Mouse (Mus musculus) stomach, embryonic 15.5 days (tissue): ENCODE measurements around the gene Clec18a. TPM values are rescaled to one million over a fixed set of nuclear protein-coding genes. Genes with fewer than 3 reads are reported as not detected.
A peak's percentile ranks its signal among the peaks of the same experiment; 100 is the strongest.
"Not testable (repeated sequence)": the region's sequence is repeated elsewhere in the genome, so short reads cannot be mapped to it uniquely, and the experiment has no call there.

Source experiments
- ATAC-seq: fragments of 200-750 bp; cut with Nextera tagmentation; 2 replicates; pipeline ENCODE4 v1.8.0; 2017; ENCODE audit warnings: low read depth, moderate number of reproducible peaks, moderate TSS enrichment; ENCODE audit not compliant: insufficient read depth, low FRiP score
- H3K27ac ChIP-seq: fragments of 300-500 bp; sonication (generic); 2 replicates; pipeline ENCODE4 v1.5.1; 2015; ENCODE audit warnings: mild to moderate bottlenecking, inconsistent platforms
- H3K27me3 ChIP-seq: fragments of 300-500 bp; sonication (generic); replicated peaks from 2 replicates; pipeline ENCODE4 v1.6.1; 2015; ENCODE audit warnings: inconsistent platforms
- H3K36me3 ChIP-seq: fragments of 300-500 bp; sonication (generic); 2 replicates; pipeline ENCODE4 v1.6.1; 2015; ENCODE audit warnings: inconsistent platforms
- H3K4me1 ChIP-seq: fragments of 300-500 bp; sonication (generic); 2 replicates; pipeline ENCODE4 v1.6.1; 2015; ENCODE audit warnings: inconsistent platforms
- H3K4me2 ChIP-seq: fragments of 300-500 bp; sonication (generic); 2 replicates; pipeline ENCODE4 v1.6.1; 2015; ENCODE audit warnings: mild to moderate bottlenecking, inconsistent platforms
- H3K4me3 ChIP-seq: fragments of 300-500 bp; sonication (generic); replicated peaks from 2 replicates; pipeline ENCODE4 v1.5.1; 2015; ENCODE audit warnings: inconsistent platforms
- H3K9ac ChIP-seq: fragments of 300-500 bp; sonication (generic); 2 replicates; pipeline ENCODE4 v1.6.1; 2015; ENCODE audit warnings: inconsistent platforms
- H3K9me3 ChIP-seq: fragments of 300-500 bp; sonication (generic); 2 replicates; pipeline ENCODE4 v1.6.1; 2016; ENCODE audit warnings: inconsistent platforms
- WGBS: fragments of 180-500 bp; shearing (Covaris S2); methylation state at CpG from one replicate; pipeline ENCODE4 v1.1.7; 2015; 5-methylcytosine and 5-hydroxymethylcytosine counted together
- microRNA-seq: library from miRNA; unstranded; fragments of <30 nt; microRNA quantifications from one replicate; pipeline ENCODE4, GENCODE M21; 2016
- polyA plus RNA-seq: library from polyadenylated mRNA; unstranded; fragments of >200 nt; fragmentation: Nextera tagmentation; extraction: Ambion mirVana; gene quantifications from 2 replicates; pipeline ENCODE4 v1.2.1, GENCODE M21; 2015

The Clec18a gene
- polyA plus RNA-seq, 1 experiment from 2014 or later, result not detected

DNA sequence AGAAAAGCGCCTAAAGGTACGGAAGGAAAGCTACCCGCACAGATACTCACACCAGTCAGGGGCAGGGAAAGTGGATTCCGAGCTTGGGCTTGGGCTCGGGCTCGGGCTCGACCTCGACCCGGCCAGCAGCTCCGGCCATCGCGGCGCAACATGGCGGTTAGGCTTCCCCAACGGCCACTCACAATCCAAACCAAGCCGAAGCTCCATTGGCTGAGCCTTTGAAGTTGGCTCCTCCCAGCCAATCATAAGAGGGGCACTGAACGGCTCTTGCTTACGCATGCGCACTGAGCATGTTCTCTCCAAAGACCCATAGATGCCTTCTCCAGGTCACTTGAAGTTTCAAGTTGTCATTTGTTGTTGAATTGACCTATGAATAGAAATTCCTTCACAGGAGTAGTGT lies 60.7 kb downstream of the Clec18a start, which contains the start of gene Ddx19b:
Ddx19b (minus strand) TSS at position 180 of the 400 bp plus-strand sequence.
- Histone ChIP-seq H3K4me1 (peaks cover 20% of the 10 kb centered on the region), H3K9ac (no peak within 1 kb of the TSS), H3K27me3 (0 out of 2 replicates have a peak, but pooled peaks cover 3% of the 10 kb centered on the region), H3K27ac (no peak within 1 kb of the TSS), H3K36me3 (peaks cover 5% of the 10 kb centered on the region; the same call in 1 of the 2 replicates), H3K4me3 (no peak within 1 kb of the TSS), H3K4me2 (no peak within 1 kb of the TSS), H3K9me3 (no peaks in the 10 kb centered on the region)
- ATAC-seq, result no peak
- WGBS, result 94% methylated on average over 19 of the region's 19 CpGs

DNA sequence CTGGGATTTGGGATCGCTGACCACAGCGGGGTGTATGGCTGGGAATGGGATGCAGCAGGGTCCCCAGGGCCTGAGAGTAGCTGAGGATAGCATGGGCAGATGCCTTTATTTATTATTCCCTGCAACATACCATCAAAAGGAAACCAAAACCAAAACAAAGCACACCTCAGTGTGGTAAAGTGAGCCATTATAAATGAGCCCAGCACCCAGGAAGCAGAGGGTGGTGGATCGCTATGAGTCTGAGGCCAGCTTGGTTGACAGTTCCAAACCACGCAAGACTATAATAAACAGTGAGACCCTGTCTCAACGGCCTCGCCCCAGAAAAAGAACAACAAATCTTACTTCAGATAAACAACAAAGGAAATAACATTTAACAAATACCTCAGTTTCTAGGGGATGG lies 62.2 kb downstream of the Clec18a start:
- no peak overlapping the region for H3K9ac ChIP-seq
- WGBS, result 67% methylated on average over 6 of the region's 6 CpGs
- no peak for ATAC-seq
- peaks cover 13% of the 10 kb centered on the region for H3K4me1 ChIP-seq
- H3K4me3 ChIP-seq, result no peak overlapping the region
- no peak overlapping the region for H3K27ac ChIP-seq
- no peaks in the 10 kb centered on the region for H3K9me3 ChIP-seq
- H3K4me2 ChIP-seq, result no peak overlapping the region
- no peaks in the 10 kb centered on the region for H3K36me3 ChIP-seq
- 0 out of 2 replicates have a peak, but pooled peaks cover 3% of the 10 kb centered on the region for H3K27me3 ChIP-seq

- H3K9me3 ChIP-seq, result no peaks in the 10 kb centered on the region
- H3K4me1 ChIP-seq, result peaks cover 8% of the 10 kb centered on the region
- H3K9ac ChIP-seq, result no peak overlapping the region
- H3K27me3 ChIP-seq, result 0 out of 2 replicates have a peak, but pooled peaks cover 3% of the 10 kb centered on the region
- H3K4me2 ChIP-seq, result no peak overlapping the region
- no peak overlapping the region for H3K27ac ChIP-seq
- H3K4me3 ChIP-seq, result no peak overlapping the region
- 49% methylated on average over 4 of the region's 4 CpGs for WGBS
- H3K36me3 ChIP-seq, result no peaks in the 10 kb centered on the region
- ATAC-seq, result no peak
Observed at GRCm38 (mm10) chr8:111029589-111029988, 62.6 kb downstream of the Clec18a start.

DNA sequence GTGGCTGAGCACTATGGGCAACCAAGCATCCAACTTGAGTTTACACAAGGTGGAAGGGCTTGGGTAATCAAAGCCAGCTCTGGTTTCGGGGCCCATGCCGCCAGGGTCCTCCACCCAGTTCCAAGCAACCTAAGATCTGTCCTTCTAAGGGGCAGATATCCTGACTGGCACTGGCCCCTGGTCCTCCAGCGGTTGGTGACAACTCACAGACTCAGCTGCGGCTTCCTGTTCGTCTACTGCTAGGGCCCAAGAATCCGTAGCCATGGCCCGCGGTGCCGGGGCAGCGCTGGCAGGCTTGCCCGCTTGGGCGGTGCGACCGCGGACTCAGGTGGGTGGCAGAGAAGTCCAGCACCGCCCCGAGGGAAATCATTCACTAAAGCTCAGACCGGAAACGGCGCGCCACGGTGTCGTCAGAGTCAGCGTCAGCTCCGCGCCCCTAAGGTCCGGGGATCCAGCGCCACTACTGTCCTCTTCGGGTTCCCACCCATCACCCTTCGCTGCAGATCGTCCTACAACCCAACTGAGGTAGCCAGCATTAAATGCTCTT lies 64.8 kb downstream of the Clec18a start:
- 0% methylated on average over 31 of the region's 31 CpGs for WGBS
- H3K36me3 ChIP-seq, result no peaks in the 10 kb centered on the region
- H3K4me3 ChIP-seq, result peak overlapping the region; percentile 53
- 0 out of 2 replicates have a peak, but pooled peaks cover 3% of the 10 kb centered on the region for H3K27me3 ChIP-seq
- H3K27ac ChIP-seq, result peak overlapping the region; percentile 26; the same call in 1 of the 2 replicates
- no peaks in the 10 kb centered on the region for H3K9me3 ChIP-seq
- ATAC-seq, result peak; percentile 94
- peak overlapping the region; percentile 75 for H3K4me2 ChIP-seq
- H3K4me1 ChIP-seq, result no peaks in the 10 kb centered on the region
- H3K9ac ChIP-seq, result peak overlapping the region; percentile 30; the same call in 1 of the 2 replicates

- H3K4me1 ChIP-seq, H3K4me3 ChIP-seq, H3K27me3 ChIP-seq, H3K27ac ChIP-seq, H3K9ac ChIP-seq, H3K4me2 ChIP-seq, H3K9me3 ChIP-seq, H3K36me3 ChIP-seq, ATAC-seq: not testable (repeated sequence)
- WGBS, result 85% methylated on average over 2 of the region's 2 CpGs
Observed at GRCm38 (mm10) chr8:111026609-111027008, 65.6 kb downstream of the Clec18a start.

DNA sequence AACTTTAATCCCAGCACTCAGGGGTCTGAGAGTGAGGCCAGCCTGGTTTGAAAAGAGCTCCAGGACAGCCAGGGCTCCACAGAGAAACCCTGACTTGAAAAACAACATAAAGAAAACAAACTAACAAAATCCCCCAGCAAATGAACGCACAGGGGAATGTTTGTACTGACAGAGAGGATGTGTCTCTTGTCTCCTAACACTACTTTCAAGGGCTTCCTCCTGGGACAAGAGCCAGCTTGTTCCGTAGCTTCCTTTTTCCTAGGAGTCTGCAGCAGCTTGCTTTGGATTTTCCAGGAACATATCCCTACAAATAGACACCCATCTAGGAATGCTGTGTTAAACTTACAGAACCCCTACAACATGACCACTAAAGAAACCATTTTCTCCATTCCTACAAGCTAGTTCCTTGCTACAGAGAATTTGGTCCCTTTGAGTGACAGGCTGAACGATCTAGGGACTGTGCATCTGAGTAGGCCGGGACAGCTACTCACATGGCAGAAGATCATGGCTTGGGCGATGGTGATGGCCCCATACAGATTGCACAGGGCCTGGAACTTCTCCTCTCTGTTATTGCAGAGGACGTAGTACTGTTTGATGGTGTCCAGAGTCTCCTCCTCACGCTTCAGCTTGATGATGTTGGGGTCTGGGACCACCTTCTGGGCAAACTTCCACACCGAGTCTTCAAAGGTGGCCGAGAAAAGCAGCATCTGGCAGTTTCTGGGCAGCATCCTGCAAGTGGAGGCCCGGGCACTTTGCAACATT lies 81.8 kb downstream of the Clec18a start:
- H3K27ac ChIP-seq, ATAC-seq, H3K4me1 ChIP-seq, H3K4me2 ChIP-seq, H3K27me3 ChIP-seq, H3K9me3 ChIP-seq, H3K4me3 ChIP-seq, H3K9ac ChIP-seq: not testable (repeated sequence)
- peaks cover 25% of the 10 kb centered on the region for H3K36me3 ChIP-seq
- WGBS, result 86% methylated on average over 9 of the region's 10 CpGs

Small RNAs within 50 kb of the gene (microRNA-seq; reads per million reads assigned to microRNA genes)
- not detected for gene Gm24103
- 1.4 reads per million for gene Mir3473d

Other genes starting within 250 kb of the Clec18a start
- 65.0 and 73.1 TPM in 2 replicates for gene Cog4, start 245.8 kb downstream of the Clec18a start, polyA plus RNA-seq
- 122 and 127 TPM in 2 replicates for gene Sf3b3, start 245.6 kb downstream of the Clec18a start, polyA plus RNA-seq
- gene Fuk, start 189.9 kb downstream of the Clec18a start, polyA plus RNA-seq, result 10.6 and 11.4 TPM in 2 replicates
- 17.1 and 17.6 TPM in 2 replicates for gene St3gal2, start 172.5 kb downstream of the Clec18a start, polyA plus RNA-seq
- gene Ddx19a, start 94.6 kb downstream of the Clec18a start, polyA plus RNA-seq, result 11.8 and 12.9 TPM in 2 replicates
- gene Ddx19b, start 60.7 kb downstream of the Clec18a start, polyA plus RNA-seq, result 6.4 and 6.9 TPM in 2 replicates
- 51.1 and 52.4 TPM in 2 replicates for gene Aars, start 59.3 kb downstream of the Clec18a start, polyA plus RNA-seq
- gene Exosc6, start 36.1 kb downstream of the Clec18a start, polyA plus RNA-seq, result 17.7 and 20.5 TPM in 2 replicates
- 8.6 and 9.6 TPM in 2 replicates for gene Pdpr, start 2.2 kb upstream of the Clec18a start, polyA plus RNA-seq
- 63.4 and 63.7 TPM in 2 replicates for gene Glg1, start 166.8 kb upstream of the Clec18a start, polyA plus RNA-seq
- gene Rfwd3, start 207.8 kb upstream of the Clec18a start, polyA plus RNA-seq, result 45.2 and 52.3 TPM in 2 replicates
- gene Mlkl, start 245.8 kb upstream of the Clec18a start, polyA plus RNA-seq, result 2.4 TPM in 2 replicates